ENCODE assay signal across 8 mouse cellular contexts in the genomic region with DNA sequence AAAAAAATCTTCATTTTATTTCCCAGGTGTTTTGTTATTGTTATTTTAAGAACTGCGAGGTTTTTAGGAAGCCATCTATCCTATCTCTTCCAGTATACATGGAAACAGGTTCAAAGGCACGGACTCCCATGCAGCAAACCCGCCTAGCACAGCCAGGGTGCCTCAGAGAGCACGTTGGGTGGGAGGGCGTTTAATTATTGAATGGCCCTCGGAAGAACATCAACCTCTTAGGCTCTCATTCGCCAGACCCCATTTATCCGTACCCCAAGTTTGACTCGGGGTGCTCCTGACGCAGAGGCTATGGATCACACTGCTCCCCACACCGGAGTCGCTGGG. TPM values are rescaled to one million over a fixed set of nuclear protein-coding genes. Genes with fewer than 3 reads are reported as not detected.
DNase-seq lines count a peak whose midpoint lies in the region; ATAC-seq and TF ChIP-seq lines count a peak whose summit lies in the region.

No protein-coding gene starts in this region.

- peak overlapping the region; percentile 85 for H3K4me3 ChIP-seq in heart, embryonic 12.5 days
- peak overlapping the region; percentile 91 for H3K4me3 ChIP-seq in ES-Bruce4 (ENCODE audit: low read depth, low read length)
- H3K4me3 ChIP-seq in forebrain, embryonic 12.5 days (replicated peaks): peak overlapping the region; percentile 83
- peak overlapping the region; percentile 77 for H3K4me3 ChIP-seq in liver, embryonic 16.5 days (ENCODE audit: low read depth, low read length)

- peak overlapping the region; percentile 81 for H3K9ac ChIP-seq in heart, embryonic 12.5 days
- peak overlapping the region; percentile 98 for H3K9ac ChIP-seq in ES-Bruce4 (ENCODE audit: low read depth, poor library complexity, severe bottlenecking)
- H3K9ac ChIP-seq in forebrain, embryonic 12.5 days: peak overlapping the region; percentile 85
- peak overlapping the region; percentile 77 for H3K9ac ChIP-seq in liver, embryonic 16.5 days (ENCODE audit: low read depth, low read length)

- H3K27me3 ChIP-seq in heart, embryonic 12.5 days (replicated peaks): peaks cover 18% of the 10 kb centered on the region
- H3K27me3 ChIP-seq in ES-Bruce4 (ENCODE audit: control insufficient read depth, insufficient read depth, low read length, poor library complexity, severe bottlenecking): no peaks in the 10 kb centered on the region
- H3K27me3 ChIP-seq in forebrain, embryonic 12.5 days: no peaks in the 10 kb centered on the region
- peaks cover 12% of the 10 kb centered on the region for H3K27me3 ChIP-seq in liver, embryonic 16.5 days (ENCODE audit: control insufficient read depth, insufficient read depth, low read depth, low read length)

- no peak overlapping the region for H3K27ac ChIP-seq in heart, embryonic 12.5 days (ENCODE audit: poor library complexity, severe bottlenecking)
- H3K27ac ChIP-seq in ES-Bruce4 (ENCODE audit: insufficient read depth, low read length): no peak overlapping the region
- no peak overlapping the region for H3K27ac ChIP-seq in forebrain, embryonic 12.5 days
- no peak overlapping the region for H3K27ac ChIP-seq in liver, embryonic 16.5 days (ENCODE audit: low read length)

- 8% methylated on average over 12 of the region's 12 CpGs for whole genome bisulfite sequencing in heart, embryonic 12.5 days
- WGBS in forebrain, embryonic 12.5 days: 7% methylated on average over 12 of the region's 12 CpGs
- 5% methylated on average over 12 of the region's 12 CpGs for WGBS in liver, embryonic 16.5 days (ENCODE audit: insufficient replicate concordance)

- no peak for TF ChIP-seq POLR2A in ES-Bruce4 (IDR thresholded peaks at IDR 0.05; ENCODE audit: insufficient read depth, low read length)

- no peaks in the 10 kb centered on the region for H3K9me3 ChIP-seq in heart, embryonic 12.5 days (replicated peaks)
- no peaks in the 10 kb centered on the region for H3K9me3 ChIP-seq in ES-Bruce4 (replicated peaks; ENCODE audit: control insufficient read depth, insufficient read depth, low read length, poor library complexity, severe bottlenecking)
- H3K9me3 ChIP-seq in forebrain, embryonic 12.5 days: no peaks in the 10 kb centered on the region
- no peaks in the 10 kb centered on the region for H3K9me3 ChIP-seq in liver, embryonic 16.5 days (replicated peaks; ENCODE audit: control insufficient read depth, low read length)

- H3K4me2 ChIP-seq in heart, embryonic 12.5 days: peak overlapping the region; percentile 88
- H3K4me2 ChIP-seq in forebrain, embryonic 12.5 days: peak overlapping the region; percentile 64
- H3K4me2 ChIP-seq in liver, embryonic 16.5 days (ENCODE audit: low read depth, low read length): peak overlapping the region; percentile 81

- TF ChIP-seq CTCF in ES-Bruce4 (IDR thresholded peaks at IDR 0.05; ENCODE audit: low read depth, low read length): no peak

- TF ChIP-seq EP300 in ES-Bruce4 (IDR thresholded peaks at IDR 0.05; ENCODE audit: insufficient read depth, low read depth, low read length): no peak

- H3K4me1 ChIP-seq in heart, embryonic 12.5 days (replicated peaks): peaks cover 6% of the 10 kb centered on the region
- H3K4me1 ChIP-seq in ES-Bruce4 (ENCODE audit: control insufficient read depth, insufficient read depth, low read length): no peaks in the 10 kb centered on the region
- H3K4me1 ChIP-seq in forebrain, embryonic 12.5 days: peaks cover 13% of the 10 kb centered on the region
- H3K4me1 ChIP-seq in liver, embryonic 16.5 days (ENCODE audit: control insufficient read depth, low read depth, low read length): peaks cover 9% of the 10 kb centered on the region

- peaks cover 30% of the 10 kb centered on the region for H3K36me3 ChIP-seq in heart, embryonic 12.5 days
- H3K36me3 ChIP-seq in ES-Bruce4 (ENCODE audit: control insufficient read depth, insufficient read depth, low read length, poor library complexity, severe bottlenecking): peaks cover 14% of the 10 kb centered on the region
- peaks cover 26% of the 10 kb centered on the region for H3K36me3 ChIP-seq in forebrain, embryonic 12.5 days (replicated peaks)
- H3K36me3 ChIP-seq in liver, embryonic 16.5 days (ENCODE audit: control insufficient read depth, insufficient read depth): peaks cover 3% of the 10 kb centered on the region

- no peak for DNase-seq in heart, adult 8-10 months (ENCODE audit: low spot score)
- DNase-seq in right cerebral cortex, postnatal 25 days: no peak
- DNase-seq in spleen, adult 18-20 months: no peak
- no peak for DNase-seq in gastrocnemius, adult 8-10 months (ENCODE audit: low spot score in 2 of 2)

- 0 out of 2 replicates have a peak, but pooled peaks have one; percentile 4 for ATAC-seq in heart, embryonic 12.5 days (ENCODE audit: insufficient number of reproducible peaks, low FRiP score)
- ATAC-seq in forebrain, embryonic 12.5 days (ENCODE audit: low FRiP score): no peak
- ATAC-seq in liver, embryonic 16.5 days (ENCODE audit: low read depth): no peak

RNA-seq across cellular contexts. Expression of gene Zfp777, which starts 1.6 kb away (rescaled TPM):
- 3.9 and 4.9 TPM in 2 replicates for polyA plus RNA-seq in heart, embryonic 12.5 days (2016; fragmentation: Nextera tagmentation; extraction: Ambion mirVana)
- 10 to 100 TPM; 11.6 to 16.1 (median 15.0) TPM for total RNA-seq in heart, adult 8-10 months (2022)
- 22.6 and 23.3 TPM in 2 replicates for polyA plus RNA-seq in ES-Bruce4 (2011; ENCODE audit: insufficient read depth, insufficient read length, low read depth, missing spikeins)
- 10.8 and 11.8 TPM in 2 replicates for polyA plus RNA-seq in forebrain, embryonic 12.5 days (2016; fragmentation: Nextera tagmentation; extraction: Ambion mirVana)
- 1.5 and 1.6 TPM in 2 replicates for polyA plus RNA-seq in liver, embryonic 16.5 days (2015; fragmentation: Nextera tagmentation; extraction: Ambion mirVana)
- total RNA-seq in gastrocnemius, adult 8-10 months (2022): 10 to 100 TPM; 20.6 to 24.3 (median 22.9) TPM

RNA-seq across cellular contexts. Expression of gene Zfp746, which starts 39.3 kb away (rescaled TPM):
- 12.8 and 15.3 TPM in 2 replicates for polyA plus RNA-seq in heart, embryonic 12.5 days (2016; fragmentation: Nextera tagmentation; extraction: Ambion mirVana)
- total RNA-seq in heart, adult 8-10 months (2022): 10 to 100 TPM in 2 of 4 experiments, 1 to 10 TPM in 2; 9.4 to 10.9 (median 10.0) TPM
- polyA plus RNA-seq in ES-Bruce4 (2011; ENCODE audit: insufficient read depth, insufficient read length, low read depth, missing spikeins): 18.5 and 20.0 TPM in 2 replicates
- 27.4 and 28.3 TPM in 2 replicates for polyA plus RNA-seq in forebrain, embryonic 12.5 days (2016; fragmentation: Nextera tagmentation; extraction: Ambion mirVana)
- 2.1 and 2.4 TPM in 2 replicates for polyA plus RNA-seq in liver, embryonic 16.5 days (2015; fragmentation: Nextera tagmentation; extraction: Ambion mirVana)
- total RNA-seq in gastrocnemius, adult 8-10 months (2022): 10 to 100 TPM in 2 of 4 experiments, 1 to 10 TPM in 2; 8.5 to 12.9 (median 10.0) TPM
